Mouse (Mus musculus): ENCODE data around the gene Col5a2. TPM values are rescaled to one million over a fixed set of nuclear protein-coding genes. Genes with fewer than 3 reads are reported as not detected.

The Col5a2 gene
- polyA plus RNA-seq, 1 experiment from 2014 or later, result 15.0 TPM

Other genes starting within 250 kb of the Col5a2 start
- 346 and 516 TPM in 2 replicates for gene Col3a1, start 191.7 kb downstream of the Col5a2 start, polyA plus RNA-seq (2015; fragmentation: Nextera tagmentation; extraction: Ambion mirVana)